Mouse (Mus musculus): ENCODE results near the gene Epha4.

GRCm38 (mm10) chr1:77535905-77536304 lies 21.0 kb upstream of the Epha4 start:
- TF ChIP-seq CTCF (IDR thresholded peaks at IDR 0.05): no peak
- TF ChIP-seq EP300 (IDR thresholded peaks at IDR 0.05): peak; percentile 78
